Mouse (Mus musculus) brain, embryonic 14.5 days (tissue): ENCODE measurements around the gene Bpnt1.

Experiments
- CTCF ChIP-seq: fragments of 200-500 bp; IDR thresholded peaks from 2 replicates; pipeline ENCODE4 v1.5.1; 2012; ENCODE audit warnings: inconsistent platforms, mild to moderate bottlenecking, moderate library complexity, borderline replicate concordance; ENCODE audit not compliant: insufficient read depth, insufficient read length; ENCODE audit errors: extremely low read depth
- POLR2A ChIP-seq: fragments of 200-500 bp; IDR thresholded peaks from 2 replicates; pipeline ENCODE4 v1.6.1; 2012; ENCODE audit warnings: mild to moderate bottlenecking, inconsistent platforms, borderline replicate concordance; ENCODE audit not compliant: poor library complexity, insufficient read depth, insufficient read length, severe bottlenecking; ENCODE audit errors: extremely low read depth

DNA sequence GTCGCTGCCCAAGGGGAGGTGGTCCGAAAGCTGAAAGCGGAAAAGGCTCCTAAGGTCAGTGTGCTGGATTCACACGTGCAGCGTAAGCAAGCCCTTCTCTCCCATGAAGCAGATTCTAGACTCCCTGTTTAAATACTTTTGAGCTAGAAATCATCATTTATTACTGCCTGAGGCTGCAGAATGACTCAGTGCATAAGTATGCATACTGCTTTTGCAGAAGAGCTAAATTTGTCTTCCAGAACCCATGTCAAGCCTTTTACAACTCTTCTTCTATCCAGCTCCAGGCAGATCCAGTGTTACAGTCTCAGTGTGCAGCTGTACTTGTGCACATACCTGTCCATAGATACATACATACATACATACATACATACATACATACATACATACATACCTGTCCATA is 69.7 kb downstream of the Bpnt1 start:
- TF ChIP-seq POLR2A = no peak
- TF ChIP-seq CTCF = no peak
